Comparison of ENCODE assay signal across 18 mouse cellular contexts in the genomic region with DNA sequence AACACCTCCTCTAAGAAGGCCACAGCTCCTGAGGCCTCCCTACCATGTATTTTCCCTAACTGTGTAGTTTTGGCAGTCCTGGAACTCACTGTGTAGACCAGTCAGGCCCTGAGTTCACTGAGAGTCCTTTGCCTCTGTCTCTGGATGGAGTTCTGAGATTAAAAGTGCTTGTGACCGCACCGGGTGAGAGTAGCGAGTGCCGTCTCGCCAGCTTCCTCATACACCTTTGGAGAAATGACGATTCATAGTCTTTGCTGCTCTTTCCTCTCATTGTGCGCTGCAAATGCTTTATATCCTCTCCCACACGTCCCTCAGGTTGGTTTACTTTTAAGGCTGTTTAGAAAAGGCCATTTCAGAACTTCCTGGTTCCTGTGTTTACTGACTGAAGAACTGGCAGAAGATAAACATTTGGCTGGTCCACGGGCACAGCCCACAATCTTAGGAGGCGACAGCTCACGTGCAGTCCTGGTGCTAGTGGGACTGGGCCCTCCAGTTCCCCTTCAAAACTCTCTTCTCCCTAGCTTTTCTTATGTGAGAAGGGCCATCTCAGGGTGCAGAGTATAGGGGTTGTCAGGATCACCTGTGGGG. TPM values are rescaled to one million over a fixed set of nuclear protein-coding genes. Genes with fewer than 3 reads are reported as not detected.
DNase-seq lines count a peak whose midpoint lies in the region; ATAC-seq and TF ChIP-seq lines count a peak whose summit lies in the region.
"Had no signal": no experiment of that assay in that cellular context is flagged by ENCODE, and none has a peak within 500 bp of the region (broad histone marks: within the 10 kb centered on the region; RNA-seq: fewer than 3 reads in every experiment).

No protein-coding gene starts in this region.

- ATAC-seq in heart, embryonic 13.5 days (ENCODE audit: extremely low read depth, insufficient number of reproducible peaks, low FRiP score, low TSS enrichment) = peak; percentile 31; the same call in 1 of the 2 replicates
- ATAC-seq in granulocyte monocyte progenitor cell, adult 5-6 weeks (replicated peaks; ENCODE audit: poor library complexity, severe bottlenecking) = peak; percentile 30; the same call in 1 of the 2 replicates
- peak; percentile 78; the same call in 1 of the 2 replicates for ATAC-seq in lung, embryonic 14.5 days (ENCODE audit: insufficient read depth)
- ATAC-seq in megakaryocyte-erythroid progenitor cell, adult 5-6 weeks (replicated peaks; ENCODE audit: low FRiP score, low TSS enrichment, poor library complexity, severe bottlenecking) = peak; percentile 43
- ATAC-seq: hindbrain, postnatal 0 days had no signal

- no peak overlapping the region for H3K9ac ChIP-seq in heart, embryonic 13.5 days
- H3K9ac ChIP-seq in lung, embryonic 14.5 days = no peak overlapping the region
- H3K9ac ChIP-seq: embryonic facial prominence, embryonic 12.5 days; limb, embryonic 15.5 days had no signal

- H3K27me3 ChIP-seq in heart, embryonic 13.5 days (replicated peaks) = no peaks in the 10 kb centered on the region
- H3K27me3 ChIP-seq in heart, embryonic 10.5 days (ENCODE audit: insufficient read depth, poor library complexity, severe bottlenecking) = no peaks in the 10 kb centered on the region
- no peaks in the 10 kb centered on the region for H3K27me3 ChIP-seq in lung, embryonic 14.5 days (ENCODE audit: insufficient read depth, low read length)
- H3K27me3 ChIP-seq: embryonic facial prominence, embryonic 12.5 days; limb, embryonic 15.5 days had no signal

- H3K27ac ChIP-seq in heart, embryonic 13.5 days (replicated peaks) = no peak overlapping the region
- H3K27ac ChIP-seq in heart, embryonic 10.5 days = no peak overlapping the region
- H3K27ac ChIP-seq in lung, embryonic 14.5 days (ENCODE audit: low read depth) = peak overlapping the region; percentile 58; the same call in 1 of the 2 replicates
- H3K27ac ChIP-seq: embryonic facial prominence, embryonic 12.5 days; forebrain, embryonic 10.5 days; hindbrain, postnatal 0 days; left cerebral cortex, adult 2 months; limb, embryonic 15.5 days had no signal

- H3K9me3 ChIP-seq in heart, embryonic 13.5 days = 0 out of 2 replicates have a peak, but pooled peaks cover 7% of the 10 kb centered on the region
- H3K9me3 ChIP-seq in heart, embryonic 10.5 days = no peaks in the 10 kb centered on the region
- no peaks in the 10 kb centered on the region; the same call in 1 of the 2 replicates for H3K9me3 ChIP-seq in lung, embryonic 14.5 days (ENCODE audit: low read depth, low read length)
- H3K9me3 ChIP-seq: forebrain, embryonic 10.5 days; limb, embryonic 15.5 days had no signal

- H3K4me2 ChIP-seq in heart, embryonic 13.5 days = no peak overlapping the region
- H3K4me2 ChIP-seq in lung, embryonic 14.5 days = 0 out of 2 replicates have a peak overlapping the region, but pooled peaks have one; percentile 20
- H3K4me2 ChIP-seq: embryonic facial prominence, embryonic 12.5 days; limb, embryonic 15.5 days had no signal

- no peaks in the 10 kb centered on the region for H3K36me3 ChIP-seq in heart, embryonic 13.5 days
- H3K36me3 ChIP-seq in heart, embryonic 10.5 days = no peaks in the 10 kb centered on the region
- no peaks in the 10 kb centered on the region for H3K36me3 ChIP-seq in lung, embryonic 14.5 days (ENCODE audit: insufficient read depth)
- H3K36me3 ChIP-seq: embryonic facial prominence, embryonic 12.5 days; forebrain, embryonic 10.5 days; limb, embryonic 15.5 days had no signal

- peaks cover 24% of the 10 kb centered on the region for H3K4me1 ChIP-seq in heart, embryonic 13.5 days
- H3K4me1 ChIP-seq in heart, embryonic 10.5 days = peaks cover 11% of the 10 kb centered on the region
- H3K4me1 ChIP-seq in lung, embryonic 14.5 days (ENCODE audit: insufficient read depth) = no peaks in the 10 kb centered on the region
- H3K4me1 ChIP-seq: embryonic facial prominence, embryonic 12.5 days had no signal

- no peak for TF ChIP-seq CTCF in lung, embryonic 14.5 days (IDR thresholded peaks at IDR 0.05; ENCODE audit: low read depth)

- no peak for DNase-seq in heart, embryonic 10.5 days (ENCODE audit: low spot score)
- peak; percentile 48 for DNase-seq in lung, embryonic 14.5 days
- DNase-seq in T-cell, adult 2 months (ENCODE audit: low spot score) = no peak
- no peak for DNase-seq in gastrocnemius, postnatal 25 days
- DNase-seq in yolk sac, embryonic 10.5 days (ENCODE audit: low spot score) = no peak
- DNase-seq: adrenal gland, postnatal 10 days; B cell, adult 2 months; cerebellum, postnatal 14 days; heart, postnatal 10 days had no signal

- WGBS in heart, embryonic 13.5 days = 56% methylated on average over 11 of the region's 11 CpGs
- 64% methylated on average over 11 of the region's 11 CpGs for WGBS in heart, embryonic 10.5 days
- 32% methylated on average over 11 of the region's 11 CpGs for WGBS in lung, embryonic 14.5 days

- H3K4me3 ChIP-seq in heart, embryonic 13.5 days = no peak overlapping the region
- H3K4me3 ChIP-seq in heart, embryonic 10.5 days = no peak overlapping the region
- H3K4me3 ChIP-seq in lung, embryonic 14.5 days (ENCODE audit: low read depth, low read length) = no peak overlapping the region
- H3K4me3 ChIP-seq: embryonic facial prominence, embryonic 12.5 days; forebrain, embryonic 10.5 days; left cerebral cortex, adult 2 months; limb, embryonic 15.5 days had no signal

RNA-seq across cellular contexts. Expression of a gene that starts 30.5 kb away (rescaled TPM):
- polyA plus RNA-seq in heart, embryonic 13.5 days (2015; fragmentation: Nextera tagmentation; extraction: Ambion mirVana) = 22.3 and 27.8 TPM in 2 replicates
- 7.0 and 23.8 TPM in 2 replicates for polyA plus RNA-seq in heart, embryonic 10.5 days (2016; fragmentation: Nextera tagmentation; extraction: Ambion mirVana)
- total RNA-seq in granulocyte monocyte progenitor cell, adult 5-6 weeks (2014; fragmentation: Nextera tagmentation) = 0.41 TPM in 1 of 2 replicates, not detected in the other
- not detected in 2 replicates for total RNA-seq in granulocyte monocyte progenitor cell, adult 5-6 weeks (2017)
- 143 and 148 TPM in 2 replicates for polyA plus RNA-seq in lung, embryonic 14.5 days (2014; fragmentation: Nextera tagmentation; extraction: Ambion mirVana)
- total RNA-seq in megakaryocyte-erythroid progenitor cell, adult 5-6 weeks (2014; fragmentation: Nextera tagmentation) = not detected in 2 replicates
- not detected in 2 replicates for total RNA-seq in megakaryocyte-erythroid progenitor cell, adult 5-6 weeks (2017)
- 10 to 100 TPM; 13.7 to 16.9 TPM for total RNA-seq in gastrocnemius, postnatal 25 days (2021)
- total RNA-seq: monocyte, adult 5-6 weeks had no signal

RNA-seq across cellular contexts. Expression of a gene that starts 57.7 kb away (rescaled TPM):
- 17.4 and 21.5 TPM in 2 replicates for polyA plus RNA-seq in heart, embryonic 13.5 days (2015; fragmentation: Nextera tagmentation; extraction: Ambion mirVana)
- 24.7 and 25.9 TPM in 2 replicates for polyA plus RNA-seq in heart, embryonic 10.5 days (2016; fragmentation: Nextera tagmentation; extraction: Ambion mirVana)
- total RNA-seq in granulocyte monocyte progenitor cell, adult 5-6 weeks (2014; fragmentation: Nextera tagmentation) = 0.47 and 1.4 TPM in 2 replicates
- total RNA-seq in granulocyte monocyte progenitor cell, adult 5-6 weeks (2017) = 2.2 and 4.9 TPM in 2 replicates
- 10.6 and 13.7 TPM in 2 replicates for polyA plus RNA-seq in lung, embryonic 14.5 days (2014; fragmentation: Nextera tagmentation; extraction: Ambion mirVana)
- total RNA-seq in megakaryocyte-erythroid progenitor cell, adult 5-6 weeks (2014; fragmentation: Nextera tagmentation) = 0.20 and 1.2 TPM in 2 replicates
- 0.69 and 1.0 TPM in 2 replicates for total RNA-seq in megakaryocyte-erythroid progenitor cell, adult 5-6 weeks (2017)
- total RNA-seq in gastrocnemius, postnatal 25 days (2021) = 10 to 100 TPM; 26.0 to 29.1 TPM

Comparison
In these comparisons a context has a peak if more than half of its experiments do, and no peak if none do; other contexts are left out.
1. RNA of a gene that starts 30.5 kb away (total RNA-seq): 13.7 to 16.9 TPM in gastrocnemius, postnatal 25 days; 0.41 TPM in granulocyte monocyte progenitor cell, adult 5-6 weeks and not detected in megakaryocyte-erythroid progenitor cell, adult 5-6 weeks; every median in the first group is over 10 times any median in the second.
2. RNA of a gene that starts 57.7 kb away (total RNA-seq): 26.0 to 29.1 TPM in gastrocnemius, postnatal 25 days; 0.47 to 4.9 TPM in granulocyte monocyte progenitor cell, adult 5-6 weeks and 0.20 to 1.2 TPM in megakaryocyte-erythroid progenitor cell, adult 5-6 weeks; every median in the first group is over 4 times any median in the second.
3. Peak in every context shown above with its lines, with median percentiles within 50 percentile points of each other: ATAC-seq.